Mouse (Mus musculus) olfactory bulb, adult 2 months (tissue): ENCODE results near the gene Lsmem1. TPM values are rescaled to one million over a fixed set of nuclear protein-coding genes. Genes with fewer than 3 reads are reported as not detected.
A peak's percentile ranks its signal among the peaks of the same experiment; 100 is the strongest.

Source experiments
- H3K27ac ChIP-seq: fragments of 200-500 bp; 2 replicates; pipeline ENCODE4 v1.5.1; 2012; ENCODE audit warnings: low read depth, low read length; ENCODE audit not compliant: insufficient read depth
- H3K4me1 ChIP-seq: fragments of 200-500 bp; 2 replicates; pipeline ENCODE4 v1.6.1; 2012; ENCODE audit warnings: low read length; ENCODE audit not compliant: control insufficient read depth, insufficient read depth
- H3K4me3 ChIP-seq: fragments of 200-500 bp; 2 replicates; pipeline ENCODE4 v1.5.1; 2012; ENCODE audit warnings: mild to moderate bottlenecking, low read depth, low read length, moderate library complexity; ENCODE audit not compliant: insufficient read depth
- CTCF ChIP-seq: fragments of 200-500 bp; IDR thresholded peaks from 2 replicates; pipeline ENCODE4 v1.5.1; 2012; ENCODE audit warnings: low read depth, mild to moderate bottlenecking, low read length, moderate library complexity; ENCODE audit not compliant: insufficient read depth
- POLR2A ChIP-seq: fragments of 200-500 bp; IDR thresholded peaks from 2 replicates; pipeline ENCODE4 v1.6.1; 2012; ENCODE audit warnings: mild to moderate bottlenecking, low read depth, low read length, moderate library complexity; ENCODE audit not compliant: insufficient read depth
- WGBS: fragments of 180-500 bp; shearing (Covaris S2); methylation state at CpG from one replicate; pipeline ENCODE4 v1.1.7; 2018; 5-methylcytosine and 5-hydroxymethylcytosine counted together
- polyA plus RNA-seq: library from polyadenylated mRNA; stranded (reverse); fragments of >200 nt; gene quantifications from 2 replicates; pipeline ENCODE4 v1.2.4, GENCODE M21; 2012; ENCODE audit warnings: low replicate concordance; ENCODE audit not compliant: missing spikeins, insufficient read depth, insufficient read length

The Lsmem1 gene
- polyA plus RNA-seq, 1 experiment = not detected

DNA sequence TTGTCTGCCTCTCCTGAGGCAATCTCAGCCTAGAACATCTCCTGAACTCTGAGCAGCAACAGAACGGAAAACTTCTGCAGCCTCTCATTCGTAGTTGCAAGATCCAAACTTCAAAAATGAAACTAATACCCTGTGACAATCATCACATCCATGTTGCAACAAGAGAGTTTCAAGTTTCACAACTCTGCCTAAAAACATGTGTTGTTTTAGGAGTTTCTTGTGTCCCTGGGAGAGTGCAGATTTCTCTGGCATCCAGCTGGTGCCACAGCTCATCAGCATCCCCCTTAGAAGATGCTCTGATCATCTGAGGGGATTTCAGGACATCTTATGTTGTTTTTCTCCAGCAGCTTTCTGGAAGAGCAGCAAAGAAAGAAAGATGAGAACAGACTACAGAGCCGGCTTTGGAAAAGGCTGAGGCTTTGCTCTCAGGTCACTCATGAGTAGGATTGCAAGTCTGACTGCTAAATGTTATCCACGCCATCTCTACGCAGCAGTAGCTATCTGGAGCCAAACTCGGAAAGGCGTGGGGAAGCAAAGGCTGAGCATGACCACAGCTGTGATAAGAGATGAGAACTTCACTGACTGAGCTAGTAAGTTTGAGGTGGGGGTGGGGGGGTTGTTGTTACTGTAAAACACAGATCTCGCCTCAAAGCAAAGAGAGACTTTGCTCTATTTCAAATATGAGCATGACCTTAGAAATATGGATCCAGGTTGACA, 46.8 kb downstream of the Lsmem1 start:
- Histone ChIP-seq H3K4me3 (no peak overlapping the region), H3K4me1 (no peaks in the 10 kb centered on the region)
- WGBS = 86% methylated on average over 8 of the region's 8 CpGs

DNA sequence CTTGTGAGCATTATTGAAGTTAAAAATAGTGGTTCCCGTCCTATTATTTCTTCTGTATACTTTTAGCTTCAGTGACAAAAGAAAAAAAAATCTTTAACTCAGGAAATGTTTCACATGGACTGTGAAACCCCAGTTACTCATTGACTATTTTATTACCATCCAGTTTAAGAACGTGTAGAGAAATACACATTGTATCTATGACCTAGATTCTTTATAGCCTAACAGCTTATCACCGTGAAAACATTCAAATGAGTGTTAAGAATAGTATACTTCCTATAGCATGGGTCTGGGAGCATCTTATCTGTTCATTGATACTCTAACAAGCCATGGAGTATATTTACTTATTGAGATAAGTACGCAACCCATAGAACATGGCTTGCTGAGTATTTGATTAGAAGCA, 52.0 kb downstream of the Lsmem1 start:
- H3K4me1 ChIP-seq = no peaks in the 10 kb centered on the region
- no peak overlapping the region for H3K4me3 ChIP-seq
- WGBS = 68% methylated on average over 4 of the region's 4 CpGs
- no peak overlapping the region for H3K27ac ChIP-seq
- TF ChIP-seq CTCF = no peak
- no peak for TF ChIP-seq POLR2A

More for the DNA sequence above, 46.8 kb downstream of the Lsmem1 start:
- TF ChIP-seq POLR2A (no peak), CTCF (no peak)
- no peak overlapping the region for H3K27ac ChIP-seq

DNA sequence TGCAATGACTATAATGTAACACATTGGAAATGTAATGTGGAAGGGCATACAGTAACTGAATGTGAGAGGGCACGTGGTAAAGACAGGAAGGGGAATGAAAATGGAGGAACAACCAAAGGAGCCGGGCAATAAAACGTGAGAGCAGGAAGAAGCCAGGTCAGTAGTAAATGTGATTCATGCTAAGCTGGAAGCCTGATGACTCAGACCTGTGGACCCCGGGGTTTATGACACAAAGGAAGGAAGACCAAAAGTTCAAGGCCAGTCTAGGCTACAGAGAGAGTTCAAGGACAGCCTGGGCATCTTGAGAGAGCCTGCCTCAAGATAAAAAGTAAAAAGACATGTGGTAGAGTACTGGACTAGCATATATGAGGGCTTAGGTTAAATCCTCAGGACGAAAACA, 52.8 kb downstream of the Lsmem1 start:
- no peak overlapping the region for H3K27ac ChIP-seq
- H3K4me1 ChIP-seq = no peaks in the 10 kb centered on the region
- TF ChIP-seq POLR2A = no peak
- TF ChIP-seq CTCF = no peak
- H3K4me3 ChIP-seq = no peak overlapping the region
- WGBS = 83% methylated on average over 5 of the region's 5 CpGs

DNA sequence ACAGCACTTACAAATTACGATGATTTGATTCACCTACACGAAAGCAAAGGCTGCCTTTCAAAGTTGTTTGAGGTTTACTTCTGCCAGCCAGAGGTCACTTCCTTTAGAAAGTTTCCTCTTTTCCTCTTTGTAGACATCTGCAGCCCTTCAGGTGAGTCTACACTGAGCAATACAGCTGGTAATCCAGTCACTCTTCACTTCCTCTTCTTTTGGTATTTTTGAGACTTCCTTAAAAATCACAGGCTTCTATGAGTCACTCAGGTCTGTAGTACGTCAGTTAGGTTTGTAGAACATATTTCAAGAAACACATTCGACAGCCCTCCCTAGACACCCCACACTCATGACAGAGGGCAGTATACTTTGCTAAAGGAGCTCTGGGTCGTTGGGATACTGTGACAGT, 58.6 kb downstream of the Lsmem1 start:
- H3K4me1 ChIP-seq = no peaks in the 10 kb centered on the region
- WGBS = 88% methylated on average over 5 of the region's 5 CpGs
- H3K4me3 ChIP-seq = no peak overlapping the region
- H3K27ac ChIP-seq = no peak overlapping the region
- TF ChIP-seq CTCF = no peak

DNA sequence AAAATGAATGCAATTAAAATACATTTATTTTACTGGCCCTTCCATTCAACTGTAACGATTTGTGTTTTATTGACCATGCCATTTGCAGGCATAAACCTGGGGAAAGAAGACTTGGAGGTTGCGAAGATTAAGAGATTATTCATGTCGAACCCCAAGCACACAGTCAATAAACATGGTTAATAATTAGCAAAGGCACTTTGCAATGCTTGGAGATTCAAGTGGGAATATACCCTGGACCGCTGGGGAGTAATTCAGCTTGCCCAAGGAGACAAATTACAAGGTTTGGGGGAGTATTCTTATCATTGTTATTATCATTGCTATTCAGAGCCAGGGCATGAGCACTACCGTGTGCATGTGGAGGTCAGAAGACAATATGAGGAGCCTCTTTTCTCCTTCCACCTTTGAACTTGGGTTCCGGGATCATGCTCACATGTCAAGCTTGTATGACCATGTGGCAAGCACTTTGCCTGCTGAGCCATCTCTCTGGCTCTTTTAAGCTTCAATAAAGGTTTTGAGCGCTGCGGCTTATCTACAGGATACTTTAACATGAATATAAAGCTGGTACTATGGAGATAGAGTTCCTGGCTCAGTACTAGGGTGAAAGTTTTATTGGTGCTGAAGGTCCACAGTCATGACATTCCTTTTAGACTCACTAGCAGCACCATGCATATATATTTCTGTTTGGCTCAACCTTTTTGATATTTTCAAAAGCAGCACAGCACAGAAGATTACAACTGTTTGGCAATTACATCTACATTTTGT, 59.6 kb downstream of the Lsmem1 start:
- whole genome bisulfite sequencing = 85% methylated on average over 8 of the region's 8 CpGs
- Histone ChIP-seq H3K4me3 (no peak overlapping the region), H3K27ac (no peak overlapping the region), H3K4me1 (no peaks in the 10 kb centered on the region)
- TF ChIP-seq POLR2A (no peak), CTCF (no peak)

DNA sequence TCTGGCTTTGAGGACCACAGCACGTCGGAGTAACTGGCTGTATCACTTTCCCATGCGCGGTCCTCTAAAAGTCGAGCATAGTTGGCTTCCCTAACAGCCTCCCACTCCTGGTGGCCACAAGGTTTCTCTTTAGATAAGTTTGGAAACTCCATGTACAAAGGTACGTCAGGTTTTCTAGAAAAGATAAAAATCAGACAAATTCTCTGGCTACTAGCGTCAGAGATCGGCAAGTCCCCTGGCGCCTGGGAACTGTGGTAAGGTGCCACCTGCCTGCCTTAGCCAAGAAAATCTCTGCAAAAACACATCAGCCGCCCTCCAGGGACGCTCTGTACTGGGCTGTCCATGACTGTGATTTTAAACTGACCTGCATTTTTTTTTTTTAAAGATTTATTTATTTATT, 64.8 kb downstream of the Lsmem1 start:
- H3K27ac ChIP-seq = no peak overlapping the region
- H3K4me1 ChIP-seq = peaks cover 8% of the 10 kb centered on the region
- WGBS = 62% methylated on average over 11 of the region's 11 CpGs
- H3K4me3 ChIP-seq = no peak overlapping the region
- TF ChIP-seq POLR2A (no peak), CTCF (no peak)

DNA sequence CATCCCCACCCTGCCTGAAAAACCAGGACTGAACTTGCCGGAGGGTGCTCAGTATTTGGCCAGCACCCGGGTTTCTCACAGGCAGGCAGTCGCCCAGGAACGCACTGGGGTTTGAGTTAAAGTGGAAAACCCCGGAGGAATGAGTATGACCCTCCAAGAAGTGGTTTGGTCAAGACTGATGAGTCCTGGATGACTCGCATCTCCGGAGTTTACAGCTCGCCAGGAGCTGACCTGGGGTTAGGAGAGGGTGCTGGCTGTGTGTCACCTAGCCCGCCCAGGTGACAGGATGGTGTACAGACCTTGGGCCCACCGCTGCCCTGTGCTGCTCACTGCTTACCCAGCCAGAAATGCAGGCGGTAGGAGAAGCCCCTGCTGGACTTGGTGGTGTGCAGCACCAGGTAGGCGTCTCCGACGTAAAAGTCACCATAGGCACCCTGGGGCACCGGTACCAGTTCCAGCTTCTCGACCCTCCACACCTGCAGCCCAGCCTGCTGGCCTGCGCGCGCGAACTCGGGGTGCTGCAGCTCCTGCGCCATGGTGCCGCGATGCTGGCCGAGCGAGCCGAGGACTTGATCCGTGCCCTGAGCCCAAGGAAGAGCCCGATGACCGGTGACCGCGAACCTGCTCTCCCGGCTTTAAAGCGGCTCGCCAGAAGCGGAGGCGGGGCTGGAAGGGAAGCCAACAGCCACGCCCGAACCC, 65.6 kb downstream of the Lsmem1 start, which contains the start of gene Scin:
Gene Scin, minus strand, starts transcription at position 656 of the 699 bp plus-strand sequence.
- Histone ChIP-seq H3K4me1 (peaks cover 8% of the 10 kb centered on the region), H3K4me3 (peak within 1 kb of the TSS; percentile 8), H3K27ac (no peak within 1 kb of the TSS)
- TF ChIP-seq CTCF (no peak), POLR2A (no peak)
- 3% methylated on average over 39 of the region's 39 CpGs for WGBS

DNA sequence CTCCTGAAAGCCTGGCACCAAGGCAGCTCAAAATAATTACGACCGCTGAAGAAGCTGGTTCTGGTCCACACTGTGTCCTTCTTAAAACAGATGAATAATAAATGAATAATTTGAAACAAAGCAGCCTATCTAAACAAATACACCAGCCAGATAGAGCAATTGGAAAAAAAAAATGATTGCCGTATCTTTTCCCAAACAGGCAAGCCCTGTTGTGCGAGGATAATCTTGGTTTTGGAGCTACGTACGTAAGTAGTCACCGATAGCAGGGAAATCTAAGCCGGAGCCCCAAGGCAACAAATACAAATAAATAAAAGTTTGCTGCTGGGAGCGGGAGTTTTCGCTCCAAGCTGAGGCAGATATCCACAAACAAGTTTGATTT, 66.1 kb downstream of the Lsmem1 start:
- Histone ChIP-seq H3K4me3 (peak overlapping the region; percentile 8), H3K4me1 (peaks cover 8% of the 10 kb centered on the region), H3K27ac (no peak overlapping the region)
- 10% methylated on average over 10 of the region's 10 CpGs for WGBS
- TF ChIP-seq CTCF (no peak), POLR2A (no peak)

Other genes with a start within 250 kb of the Lsmem1 start
- gene Arl4a, start 161.5 kb downstream of the Lsmem1 start, polyA plus RNA-seq = not detected in 2 replicates
- gene Scin, start 65.3 kb downstream of the Lsmem1 start, polyA plus RNA-seq = not detected in 2 replicates
- gene Ifrd1, start 49.0 kb upstream of the Lsmem1 start, polyA plus RNA-seq = not detected in 2 replicates
- not detected in 2 replicates for gene Zfp277, start 246.4 kb upstream of the Lsmem1 start, polyA plus RNA-seq
- not detected in 2 replicates for gene Dock4, start 246.5 kb upstream of the Lsmem1 start, polyA plus RNA-seq